Comparison of ENCODE assay signal across 16 mouse cellular contexts in the genomic region with DNA sequence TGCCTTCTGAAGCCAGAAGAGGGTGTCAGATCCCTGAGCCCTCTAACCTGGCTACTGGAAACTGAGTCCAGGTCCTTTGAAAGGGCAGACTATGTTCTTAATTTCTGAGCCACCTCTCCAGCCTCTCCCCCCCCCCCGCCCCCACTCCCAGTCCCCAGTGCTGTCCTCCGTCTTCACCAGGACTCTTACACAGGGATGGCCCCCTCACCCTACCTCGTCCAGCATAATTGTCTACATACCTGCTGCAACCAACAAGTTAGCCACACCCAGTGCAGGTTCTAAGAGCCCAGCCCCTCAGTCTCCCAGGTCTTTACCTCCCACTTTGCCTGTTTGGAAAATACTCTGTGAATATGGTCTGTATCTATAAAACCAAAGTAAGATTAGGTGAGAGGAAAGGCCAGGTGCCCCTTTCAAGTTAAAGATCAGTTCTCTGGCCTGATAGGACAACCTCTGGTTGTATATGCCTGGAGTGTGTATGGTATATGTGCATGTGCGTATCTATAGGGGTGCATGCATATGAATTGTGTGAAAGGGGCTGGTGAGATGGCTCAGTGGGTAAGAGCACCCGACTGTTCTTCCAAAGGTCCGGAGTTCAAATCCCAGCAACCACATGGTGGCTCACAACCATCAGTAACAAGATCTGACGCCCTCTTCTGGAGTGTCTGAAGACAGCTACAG. TPM values are rescaled to one million over a fixed set of nuclear protein-coding genes. Genes with fewer than 3 reads are reported as not detected.
DNase-seq lines count a peak whose midpoint lies in the region; ATAC-seq and TF ChIP-seq lines count a peak whose summit lies in the region.
"Had no signal": no experiment of that assay in that cellular context is flagged by ENCODE, and none has a peak within 500 bp of the region (broad histone marks: within the 10 kb centered on the region; RNA-seq: fewer than 3 reads in every experiment).

No protein-coding gene starts in this region.

- no peak overlapping the region for H3K4me2 ChIP-seq in forebrain, embryonic 15.5 days (replicated peaks)
- 0 out of 2 replicates have a peak overlapping the region, but pooled peaks have one; percentile 88 for H3K4me2 ChIP-seq in kidney, embryonic 15.5 days
- H3K4me2 ChIP-seq in limb, embryonic 14.5 days (replicated peaks; ENCODE audit: low read depth, low read length, severe bottlenecking), result peak overlapping the region; percentile 86; the same call in 1 of the 2 replicates

- H3K27ac ChIP-seq in forebrain, embryonic 10.5 days, result no peak overlapping the region
- no peak overlapping the region for H3K27ac ChIP-seq in forebrain, embryonic 15.5 days (replicated peaks)
- H3K27ac ChIP-seq in kidney, embryonic 15.5 days, result 0 out of 2 replicates have a peak overlapping the region, but pooled peaks have one; percentile 66
- H3K27ac ChIP-seq in ES-Bruce4 (ENCODE audit: insufficient read depth, low read length), result 0 out of 2 replicates have a peak overlapping the region, but pooled peaks have one; percentile 34
- no peak overlapping the region for H3K27ac ChIP-seq in limb, embryonic 14.5 days (replicated peaks; ENCODE audit: low read depth, low read length)
- H3K27ac ChIP-seq: hindbrain, embryonic 15.5 days had no signal

- TF ChIP-seq POLR2A in ES-Bruce4 (IDR thresholded peaks at IDR 0.05; ENCODE audit: insufficient read depth, low read length), result no peak
- no peak for TF ChIP-seq POLR2A in limb, embryonic 14.5 days (IDR thresholded peaks at IDR 0.05; ENCODE audit: borderline replicate concordance, extremely low read depth, insufficient read depth, insufficient read length)

- no peak for TF ChIP-seq CTCF in ES-Bruce4 (IDR thresholded peaks at IDR 0.05; ENCODE audit: low read depth, low read length)

- 68% methylated on average over 7 of the region's 7 CpGs for WGBS in forebrain, embryonic 10.5 days
- WGBS in forebrain, embryonic 15.5 days, result 75% methylated on average over 7 of the region's 7 CpGs
- 70% methylated on average over 7 of the region's 7 CpGs for WGBS in kidney, embryonic 15.5 days
- WGBS in limb, embryonic 14.5 days, result 68% methylated on average over 6 of the region's 7 CpGs

- no peak for DNase-seq in forebrain, embryonic 10.5 days (ENCODE audit: extremely low spot score, low spot score)
- no peak for DNase-seq in kidney, postnatal 14 days
- no peak for DNase-seq in limb, embryonic 14.5 days (ENCODE audit: low spot score)
- no peak for DNase-seq in retina, embryonic 14.5 days (ENCODE audit: low spot score)
- DNase-seq in kidney, adult 8-10 months, result no peak
- DNase-seq: cerebellum, adult 2 months; embryo, embryonic 11 days; gastrocnemius, adult 2 months; kidney, postnatal 10 days; lung, postnatal 14 days; spleen, adult 18-20 months had no signal

- H3K9ac ChIP-seq in forebrain, embryonic 15.5 days (replicated peaks), result no peak overlapping the region
- H3K9ac ChIP-seq in kidney, embryonic 15.5 days, result no peak overlapping the region
- peak overlapping the region; percentile 63 for H3K9ac ChIP-seq in ES-Bruce4 (ENCODE audit: low read depth, poor library complexity, severe bottlenecking)
- H3K9ac ChIP-seq in limb, embryonic 14.5 days (ENCODE audit: low read depth, low read length, severe bottlenecking), result no peak overlapping the region
- H3K9ac ChIP-seq: hindbrain, embryonic 15.5 days had no signal

- H3K9me3 ChIP-seq in forebrain, embryonic 10.5 days, result no peaks in the 10 kb centered on the region
- no peaks in the 10 kb centered on the region for H3K9me3 ChIP-seq in forebrain, embryonic 15.5 days
- H3K9me3 ChIP-seq in kidney, embryonic 15.5 days (replicated peaks), result no peaks in the 10 kb centered on the region
- no peaks in the 10 kb centered on the region for H3K9me3 ChIP-seq in ES-Bruce4 (replicated peaks; ENCODE audit: control insufficient read depth, insufficient read depth, low read length, poor library complexity, severe bottlenecking)
- no peaks in the 10 kb centered on the region for H3K9me3 ChIP-seq in limb, embryonic 14.5 days (ENCODE audit: control insufficient read depth, low read length)
- H3K9me3 ChIP-seq: heart, embryonic 13.5 days; hindbrain, embryonic 15.5 days had no signal

- H3K4me1 ChIP-seq in forebrain, embryonic 10.5 days, result peaks cover 39% of the 10 kb centered on the region
- H3K4me1 ChIP-seq in forebrain, embryonic 15.5 days, result peaks cover 16% of the 10 kb centered on the region
- peaks cover 23% of the 10 kb centered on the region for H3K4me1 ChIP-seq in kidney, embryonic 15.5 days
- H3K4me1 ChIP-seq in ES-Bruce4 (ENCODE audit: control insufficient read depth, insufficient read depth, low read length), result peaks cover 2% of the 10 kb centered on the region
- H3K4me1 ChIP-seq in limb, embryonic 14.5 days (ENCODE audit: control insufficient read depth, insufficient read depth, low read length), result peaks cover 15% of the 10 kb centered on the region

- H3K36me3 ChIP-seq in forebrain, embryonic 10.5 days (replicated peaks), result no peaks in the 10 kb centered on the region
- no peaks in the 10 kb centered on the region for H3K36me3 ChIP-seq in forebrain, embryonic 15.5 days
- no peaks in the 10 kb centered on the region for H3K36me3 ChIP-seq in kidney, embryonic 15.5 days
- no peaks in the 10 kb centered on the region for H3K36me3 ChIP-seq in ES-Bruce4 (ENCODE audit: control insufficient read depth, insufficient read depth, low read length, poor library complexity, severe bottlenecking)
- no peaks in the 10 kb centered on the region for H3K36me3 ChIP-seq in limb, embryonic 14.5 days (ENCODE audit: control insufficient read depth, insufficient read depth, low read length)
- H3K36me3 ChIP-seq: heart, embryonic 13.5 days; hindbrain, embryonic 15.5 days had no signal

- no peak for ATAC-seq in forebrain, embryonic 15.5 days (replicated peaks)
- no peak for ATAC-seq in kidney, embryonic 15.5 days (replicated peaks; ENCODE audit: low FRiP score)
- ATAC-seq in limb, embryonic 14.5 days (ENCODE audit: low FRiP score, low read depth), result no peak

- peaks cover 20% of the 10 kb centered on the region for H3K27me3 ChIP-seq in forebrain, embryonic 10.5 days (ENCODE audit: poor library complexity, severe bottlenecking)
- no peaks in the 10 kb centered on the region for H3K27me3 ChIP-seq in forebrain, embryonic 15.5 days
- no peaks in the 10 kb centered on the region for H3K27me3 ChIP-seq in kidney, embryonic 15.5 days
- no peaks in the 10 kb centered on the region for H3K27me3 ChIP-seq in ES-Bruce4 (ENCODE audit: control insufficient read depth, insufficient read depth, low read length, poor library complexity, severe bottlenecking)
- H3K27me3 ChIP-seq in limb, embryonic 14.5 days (ENCODE audit: control insufficient read depth, insufficient read depth, low read length), result no peaks in the 10 kb centered on the region
- H3K27me3 ChIP-seq: heart, embryonic 13.5 days; hindbrain, embryonic 15.5 days had no signal

- no peak for TF ChIP-seq EP300 in ES-Bruce4 (IDR thresholded peaks at IDR 0.05; ENCODE audit: insufficient read depth, low read depth, low read length)

- 0 out of 2 replicates have a peak overlapping the region, but pooled peaks have one; percentile 65 for H3K4me3 ChIP-seq in forebrain, embryonic 10.5 days
- H3K4me3 ChIP-seq in forebrain, embryonic 15.5 days, result no peak overlapping the region
- no peak overlapping the region for H3K4me3 ChIP-seq in kidney, embryonic 15.5 days (replicated peaks)
- no peak overlapping the region for H3K4me3 ChIP-seq in ES-Bruce4 (ENCODE audit: low read depth, low read length)
- H3K4me3 ChIP-seq in limb, embryonic 14.5 days (replicated peaks; ENCODE audit: low read length), result no peak overlapping the region
- H3K4me3 ChIP-seq: hindbrain, embryonic 15.5 days had no signal

RNA-seq across cellular contexts. Expression of a gene that starts 21.9 kb away (rescaled TPM):
- polyA plus RNA-seq in forebrain, embryonic 10.5 days (2016; fragmentation: Nextera tagmentation; extraction: Ambion mirVana), result 91.4 and 96.9 TPM in 2 replicates
- polyA plus RNA-seq in forebrain, embryonic 15.5 days (2015; fragmentation: Nextera tagmentation; extraction: Ambion mirVana), result 26.0 and 33.4 TPM in 2 replicates
- polyA plus RNA-seq in kidney, embryonic 15.5 days (2015; fragmentation: Nextera tagmentation; extraction: Ambion mirVana), result 73.4 and 80.3 TPM in 2 replicates
- 42.8 and 44.8 TPM in 2 replicates for polyA plus RNA-seq in ES-Bruce4 (2011; ENCODE audit: insufficient read depth, insufficient read length, low read depth, missing spikeins)
- polyA plus RNA-seq in limb, embryonic 14.5 days (2012; rRNA removed), result 33.3 and 38.2 TPM in 2 replicates
- 66.0 and 70.1 TPM in 2 replicates for polyA plus RNA-seq in limb, embryonic 14.5 days (2014; fragmentation: Nextera tagmentation; extraction: Ambion mirVana)

RNA-seq across cellular contexts. Expression of a gene that starts 45.4 kb away (rescaled TPM):
- 68.8 and 69.3 TPM in 2 replicates for polyA plus RNA-seq in forebrain, embryonic 10.5 days (2016; fragmentation: Nextera tagmentation; extraction: Ambion mirVana)
- 62.4 and 64.0 TPM in 2 replicates for polyA plus RNA-seq in forebrain, embryonic 15.5 days (2015; fragmentation: Nextera tagmentation; extraction: Ambion mirVana)
- 68.7 and 73.8 TPM in 2 replicates for polyA plus RNA-seq in kidney, embryonic 15.5 days (2015; fragmentation: Nextera tagmentation; extraction: Ambion mirVana)
- polyA plus RNA-seq in ES-Bruce4 (2011; ENCODE audit: insufficient read depth, insufficient read length, low read depth, missing spikeins), result 77.6 and 79.8 TPM in 2 replicates
- polyA plus RNA-seq in limb, embryonic 14.5 days (2012; rRNA removed), result 144 and 158 TPM in 2 replicates
- 71.0 and 71.7 TPM in 2 replicates for polyA plus RNA-seq in limb, embryonic 14.5 days (2014; fragmentation: Nextera tagmentation; extraction: Ambion mirVana)

RNA-seq across cellular contexts. Expression of a gene that starts 46.9 kb away (rescaled TPM):
- 31.3 and 31.5 TPM in 2 replicates for polyA plus RNA-seq in forebrain, embryonic 10.5 days (2016; fragmentation: Nextera tagmentation; extraction: Ambion mirVana)
- polyA plus RNA-seq in forebrain, embryonic 15.5 days (2015; fragmentation: Nextera tagmentation; extraction: Ambion mirVana), result 15.5 and 16.4 TPM in 2 replicates
- polyA plus RNA-seq in kidney, embryonic 15.5 days (2015; fragmentation: Nextera tagmentation; extraction: Ambion mirVana), result 23.9 and 25.6 TPM in 2 replicates
- polyA plus RNA-seq in ES-Bruce4 (2011; ENCODE audit: insufficient read depth, insufficient read length, low read depth, missing spikeins), result 89.7 and 97.9 TPM in 2 replicates
- polyA plus RNA-seq in limb, embryonic 14.5 days (2012; rRNA removed), result 68.8 and 86.2 TPM in 2 replicates
- 18.5 and 19.8 TPM in 2 replicates for polyA plus RNA-seq in limb, embryonic 14.5 days (2014; fragmentation: Nextera tagmentation; extraction: Ambion mirVana)

Comparison
In these comparisons a context has a peak if more than half of its experiments do, and no peak if none do; other contexts are left out.
1. H3K27ac ChIP-seq: peak in kidney, embryonic 15.5 days (single experiment) and ES-Bruce4 (single experiment); none in forebrain, embryonic 10.5 days (single experiment), forebrain, embryonic 15.5 days (single experiment) and limb, embryonic 14.5 days (single experiment).